Mouse (Mus musculus) megakaryocyte, embryonic 14.5 days (primary cell): ENCODE data around the gene Acly. TPM values are rescaled to one million over a fixed set of nuclear protein-coding genes. Genes with fewer than 3 reads are reported as not detected.

Source experiments
- H3K27me3 ChIP-seq: replicated peaks from 2 replicates; pipeline ENCODE3; 2012; ENCODE audit warnings: inconsistent platforms
- H3K36me3 ChIP-seq: replicated peaks from 2 replicates; pipeline ENCODE3; 2012; ENCODE audit warnings: low read length, inconsistent platforms, mixed read lengths
- H3K4me1 ChIP-seq: 2 replicates; pipeline ENCODE4 v1.6.1; 2012; ENCODE audit warnings: inconsistent platforms
- H3K4me3 ChIP-seq: replicated peaks from 2 replicates; pipeline ENCODE3; 2012; ENCODE audit warnings: moderate library complexity, mild to moderate bottlenecking, inconsistent platforms
- H3K9me3 ChIP-seq: 2 replicates; pipeline ENCODE4 v1.6.1; 2012; ENCODE audit warnings: inconsistent platforms
- FLI1 ChIP-seq: IDR thresholded peaks from 2 replicates; pipeline ENCODE4 v1.6.1; 2012; ENCODE audit warnings: low read length, inconsistent platforms, mixed read lengths
- GATA1 ChIP-seq: IDR thresholded peaks from 3 replicates; pipeline ENCODE4 v1.6.1; 2012; ENCODE audit warnings: mixed read lengths, low read length, inconsistent platforms, borderline replicate concordance
- polyA plus RNA-seq: library from polyadenylated mRNA; stranded (reverse); fragments of >175 nt; gene quantifications from 2 replicates; pipeline ENCODE4 v1.2.3, GENCODE M21; 2012; ENCODE audit warnings: low replicate concordance; ENCODE audit not compliant: insufficient read depth

The Acly gene
- 7.2 and 21.1 TPM in 2 replicates for polyA plus RNA-seq

- Histone ChIP-seq H3K4me1 (peaks cover 60% of the 10 kb centered on the region), H3K36me3 (peaks cover 32% of the 10 kb centered on the region)
- TF ChIP-seq FLI1, result no peak
Measured at GRCm38 (mm10) chr11:100527458-100528374, at the start of gene Acly. Acly (minus strand) TSS chr11:100528000.

DNA sequence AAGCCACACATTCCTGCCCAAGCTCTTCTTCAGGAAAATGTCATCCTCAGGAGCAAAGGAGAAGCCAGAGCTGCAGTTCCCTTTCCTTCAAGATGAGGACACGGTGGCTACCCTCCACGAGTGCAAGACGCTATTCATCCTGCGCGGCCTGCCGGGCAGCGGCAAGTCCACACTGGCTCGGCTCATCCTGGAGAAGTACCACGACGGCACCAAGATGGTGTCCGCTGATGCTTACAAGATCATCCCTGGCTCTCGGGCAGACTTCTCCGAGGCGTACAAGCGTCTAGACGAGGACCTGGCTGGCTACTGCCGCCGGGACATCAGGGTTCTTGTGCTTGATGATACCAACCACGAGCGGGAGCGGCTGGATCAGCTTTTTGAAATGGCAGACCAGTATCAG, 48.5 kb upstream of the Acly start:
- peaks cover 59% of the 10 kb centered on the region for H3K4me1 ChIP-seq
- H3K4me3 ChIP-seq, result peak overlapping the region; percentile 21
- H3K36me3 ChIP-seq, result peaks cover 55% of the 10 kb centered on the region
- H3K9me3 ChIP-seq, result no peaks in the 10 kb centered on the region
- H3K27me3 ChIP-seq, result no peaks in the 10 kb centered on the region
- TF ChIP-seq FLI1, result no peak
- no peak for TF ChIP-seq GATA1

More at GRCm38 (mm10) chr11:100527458-100528374, at the start of gene Acly:
- H3K9me3 ChIP-seq, result peaks cover under 1% of the 10 kb centered on the region; the same call in 1 of the 2 replicates
- H3K27me3 ChIP-seq, result no peaks in the 10 kb centered on the region
- peak within 1 kb of the TSS; percentile 95 for H3K4me3 ChIP-seq

GRCm38 (mm10) chr11:100575484-100575855, 47.7 kb upstream of the Acly start:
- Histone ChIP-seq H3K4me1 (peaks cover 66% of the 10 kb centered on the region), H3K36me3 (peaks cover 47% of the 10 kb centered on the region), H3K27me3 (no peaks in the 10 kb centered on the region), H3K4me3 (peak overlapping the region; percentile 94), H3K9me3 (no peaks in the 10 kb centered on the region)
- TF ChIP-seq GATA1 (no peak), FLI1 (no peak)

DNA sequence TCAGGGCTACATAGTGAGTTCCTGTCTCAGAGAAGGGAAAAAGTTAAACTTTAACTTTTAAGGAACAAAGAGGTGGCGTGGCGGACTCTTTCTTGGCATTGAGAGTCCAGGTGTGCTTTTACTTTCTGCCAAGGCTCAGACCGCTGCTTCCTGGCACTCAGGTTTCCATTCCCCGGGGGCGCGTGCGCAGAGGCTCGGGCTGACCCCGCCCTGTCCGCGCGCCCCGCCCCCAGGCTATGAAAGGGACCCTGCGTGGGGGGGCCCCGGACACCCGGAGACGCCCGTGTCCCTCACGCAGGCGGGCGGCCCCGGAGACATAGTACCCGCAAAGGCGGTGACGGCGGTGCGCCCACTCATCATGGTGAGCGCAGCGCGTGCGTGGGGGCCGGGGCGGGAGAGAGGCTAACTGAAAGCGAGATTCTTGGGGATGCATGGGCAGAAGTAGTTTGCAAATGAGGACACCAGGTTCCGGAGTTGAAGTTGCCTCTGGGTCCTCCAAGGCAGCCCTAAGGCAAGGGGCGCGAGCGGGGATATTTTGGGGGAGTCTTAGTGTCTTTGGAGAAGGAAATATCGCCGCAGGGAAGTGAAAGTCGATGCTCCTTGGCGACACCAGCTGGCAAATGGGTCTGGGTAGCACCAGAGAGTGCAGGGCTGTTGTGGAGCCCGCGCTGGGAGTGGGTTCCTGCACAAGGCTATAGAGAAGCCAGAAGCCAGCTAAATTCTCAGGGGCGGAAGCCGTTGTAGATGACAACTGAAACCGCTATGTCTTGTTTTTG, 47.1 kb upstream of the Acly start, which contains the start of gene Cnp:
Cnp (plus strand) TSS at position 197 of the 776 bp plus-strand sequence.
- TF ChIP-seq GATA1, result no peak
- no peak for TF ChIP-seq FLI1
- H3K27me3 ChIP-seq, result no peaks in the 10 kb centered on the region
- peak within 1 kb of the TSS; percentile 94 for H3K4me3 ChIP-seq
- peaks cover 42% of the 10 kb centered on the region for H3K36me3 ChIP-seq
- H3K4me1 ChIP-seq, result peaks cover 72% of the 10 kb centered on the region
- no peaks in the 10 kb centered on the region for H3K9me3 ChIP-seq

DNA sequence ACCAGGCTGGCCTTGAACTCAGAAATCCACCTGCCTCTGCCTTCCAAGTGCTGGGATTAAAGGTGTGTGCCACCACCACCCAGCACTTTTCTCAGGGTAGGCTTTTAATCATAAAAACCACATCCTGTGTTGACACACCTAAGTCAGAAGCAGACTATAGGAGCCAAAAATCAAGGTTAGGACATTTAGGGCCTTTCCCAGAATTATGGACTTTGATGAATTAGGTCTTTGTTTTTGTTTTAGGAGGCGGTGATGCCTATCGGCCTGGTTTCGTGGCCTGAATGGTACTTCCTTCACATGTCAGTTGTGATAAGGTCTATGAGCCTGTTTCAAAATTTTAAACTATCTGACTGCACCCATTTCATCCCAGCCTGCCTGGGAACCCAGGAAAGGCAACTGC, 46.4 kb upstream of the Acly start:
- H3K4me1 ChIP-seq, result peaks cover 72% of the 10 kb centered on the region
- TF ChIP-seq FLI1 (no peak), GATA1 (no peak)
- H3K27me3 ChIP-seq, result no peaks in the 10 kb centered on the region
- peak overlapping the region; percentile 94 for H3K4me3 ChIP-seq
- H3K9me3 ChIP-seq, result no peaks in the 10 kb centered on the region
- peaks cover 34% of the 10 kb centered on the region for H3K36me3 ChIP-seq

GRCm38 (mm10) chr11:100571202-100571567, 43.4 kb upstream of the Acly start:
- Histone ChIP-seq H3K9me3 (no peaks in the 10 kb centered on the region), H3K4me1 (peaks cover 46% of the 10 kb centered on the region), H3K27me3 (peaks cover 4% of the 10 kb centered on the region), H3K4me3 (peak overlapping the region; percentile 86), H3K36me3 (peaks cover 4% of the 10 kb centered on the region)
- TF ChIP-seq GATA1 (no peak), FLI1 (no peak)

DNA sequence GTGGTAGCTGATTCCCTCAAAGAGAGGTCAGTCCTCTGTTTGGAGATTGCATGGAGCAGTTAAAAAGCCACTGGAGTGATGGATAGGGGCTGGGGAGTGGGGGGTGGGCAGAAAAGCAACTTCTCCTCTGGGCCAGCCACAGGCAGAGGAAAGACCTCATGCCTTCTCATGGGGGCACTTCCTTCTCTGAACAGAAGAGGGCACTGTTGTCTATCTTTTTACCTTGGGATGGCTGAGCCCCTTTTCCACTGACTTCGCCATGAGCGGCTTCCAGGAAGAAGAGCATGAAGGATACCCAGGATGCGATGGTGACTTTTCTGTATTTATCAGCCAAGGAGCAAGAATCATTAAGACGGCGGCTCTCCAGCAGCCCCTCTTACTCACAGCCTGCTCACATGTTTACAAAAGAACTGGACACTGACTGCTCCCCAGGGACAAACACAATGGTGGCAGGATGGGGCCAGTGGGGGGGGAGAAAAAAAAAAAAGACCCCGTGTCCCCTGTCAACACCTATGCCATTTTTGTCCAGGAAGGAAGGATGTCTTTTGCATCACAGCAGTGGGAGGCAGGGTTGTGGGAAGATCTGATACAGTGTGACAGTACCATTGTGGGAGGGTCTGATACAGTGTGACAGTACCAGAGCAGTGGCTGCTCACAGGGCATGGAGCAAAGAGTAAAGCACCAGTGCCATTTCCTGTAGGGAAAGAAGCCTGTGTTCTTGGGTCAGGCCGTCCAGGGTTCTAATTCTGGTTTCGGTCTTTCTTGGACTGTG, 42.8 kb upstream of the Acly start:
- no peaks in the 10 kb centered on the region for H3K36me3 ChIP-seq
- TF ChIP-seq FLI1 (no peak), GATA1 (no peak)
- peak overlapping the region; percentile 86 for H3K4me3 ChIP-seq
- peaks cover 4% of the 10 kb centered on the region for H3K27me3 ChIP-seq
- H3K4me1 ChIP-seq, result peaks cover 40% of the 10 kb centered on the region
- no peaks in the 10 kb centered on the region for H3K9me3 ChIP-seq

- TF ChIP-seq FLI1 (no peak), GATA1 (no peak)
- H3K27me3 ChIP-seq, result peaks cover 4% of the 10 kb centered on the region
- no peak overlapping the region for H3K4me3 ChIP-seq
Measured at GRCm38 (mm10) chr11:100569789-100570188, 42.0 kb upstream of the Acly start.

DNA sequence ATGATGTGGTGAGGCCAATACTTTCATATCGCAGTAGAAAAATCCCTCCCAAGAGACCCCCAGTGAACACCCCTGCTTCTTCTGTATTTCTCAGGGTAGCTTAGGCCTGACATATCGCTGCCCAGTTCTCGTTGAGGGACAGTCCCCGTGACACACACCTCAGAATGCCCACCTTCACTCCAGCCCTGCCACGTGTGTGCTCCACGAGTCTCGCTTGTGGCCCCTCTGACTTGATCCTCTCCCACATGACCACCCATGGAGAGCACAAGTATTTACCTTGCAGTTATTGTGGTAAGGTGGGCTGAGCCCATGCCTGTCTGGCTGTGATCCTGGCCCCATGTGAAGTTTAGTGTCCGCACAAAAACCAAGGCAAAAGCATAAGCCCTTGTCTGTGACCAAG, 40.9 kb upstream of the Acly start:
- no peak for TF ChIP-seq FLI1
- no peak for TF ChIP-seq GATA1
- Histone ChIP-seq H3K27me3 (peaks cover 10% of the 10 kb centered on the region), H3K36me3 (no peaks in the 10 kb centered on the region), H3K9me3 (peaks cover 4% of the 10 kb centered on the region), H3K4me3 (no peak overlapping the region), H3K4me1 (peaks cover 28% of the 10 kb centered on the region)

More at GRCm38 (mm10) chr11:100569789-100570188, 42.0 kb upstream of the Acly start:
- no peaks in the 10 kb centered on the region for H3K9me3 ChIP-seq
- H3K36me3 ChIP-seq, result no peaks in the 10 kb centered on the region
- peaks cover 33% of the 10 kb centered on the region for H3K4me1 ChIP-seq
